Mouse (Mus musculus) megakaryocyte, embryonic 14.5 days (primary cell): ENCODE results near the gene Med11.

Experiments used
- FLI1 ChIP-seq: IDR thresholded peaks from 2 replicates; pipeline ENCODE4 v1.6.1; 2012; ENCODE audit warnings: low read length, inconsistent platforms, mixed read lengths
- GATA1 ChIP-seq: IDR thresholded peaks from 3 replicates; pipeline ENCODE4 v1.6.1; 2012; ENCODE audit warnings: mixed read lengths, low read length, inconsistent platforms, borderline replicate concordance

GRCm38 (mm10) chr11:70438728-70439374, 12.9 kb upstream of the Med11 start:
- TF ChIP-seq GATA1 (no peak), FLI1 (no peak)
